Mouse (Mus musculus): ENCODE measurements around the gene Gtsf1.

DNA sequence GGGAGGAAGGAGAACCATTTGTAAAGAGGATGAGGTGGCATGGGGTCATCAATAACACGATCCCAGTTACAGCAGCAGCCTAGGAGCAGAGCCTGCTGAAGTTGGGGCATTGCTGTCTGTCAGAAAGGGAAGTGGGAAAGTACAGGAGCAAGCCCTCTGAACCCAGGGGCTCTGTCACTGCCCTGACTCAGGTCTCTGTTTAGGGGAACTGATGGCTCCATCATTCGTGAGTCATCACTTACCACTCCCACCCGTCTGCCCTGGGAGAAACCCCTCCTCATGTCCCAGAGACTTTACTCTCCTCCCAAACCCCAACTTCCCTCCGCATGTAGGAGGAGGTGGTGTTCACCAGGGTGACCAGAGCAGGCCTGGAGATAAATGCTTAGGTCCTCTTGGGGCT is 59.8 kb downstream of the Gtsf1 start:
- no peak for TF ChIP-seq POLR2A (IDR thresholded peaks at IDR 0.05; ENCODE audit: extremely low read depth, insufficient read depth, low read length)
- TF ChIP-seq CTCF (IDR thresholded peaks at IDR 0.05; ENCODE audit: low read depth, low read length) = no peak
